Mouse (Mus musculus) stomach, postnatal 0 days (tissue): ENCODE results near the gene 6430571L13Rik. TPM values are rescaled to one million over a fixed set of nuclear protein-coding genes. Genes with fewer than 3 reads are reported as not detected.

Experiments used
- ATAC-seq: fragments of 200-750 bp; cut with Nextera tagmentation; 2 replicates; pipeline ENCODE4 v1.8.0; 2017; ENCODE audit not compliant: low FRiP score, low TSS enrichment
- DNase-seq: peaks from one replicate; pipeline ENCODE4 v3.0.0-alpha.2; 2016; ENCODE audit warnings: low spot score
- H3K27ac ChIP-seq: fragments of 300-500 bp; sonication (generic); replicated peaks from 2 replicates; pipeline ENCODE4 v1.5.1; 2014; ENCODE audit warnings: mild to moderate bottlenecking, control low read depth
- H3K27me3 ChIP-seq: fragments of 300-500 bp; sonication (generic); 2 replicates; pipeline ENCODE4 v1.6.1; 2014; ENCODE audit warnings: low read length; ENCODE audit not compliant: control insufficient read depth, insufficient read depth
- H3K36me3 ChIP-seq: fragments of 300-500 bp; sonication (generic); 2 replicates; pipeline ENCODE4 v1.6.1; 2014; ENCODE audit warnings: low read length, mixed read lengths; ENCODE audit not compliant: control insufficient read depth, insufficient read depth
- H3K4me1 ChIP-seq: fragments of 300-500 bp; sonication (generic); replicated peaks from 2 replicates; pipeline ENCODE4 v1.6.1; 2014; ENCODE audit warnings: antibody characterized with exemption; ENCODE audit not compliant: control insufficient read depth, insufficient read depth
- H3K4me2 ChIP-seq: fragments of 300-500 bp; sonication (generic); replicated peaks from 2 replicates; pipeline ENCODE4 v1.6.1; 2014; ENCODE audit warnings: low read depth, mild to moderate bottlenecking, control low read depth, moderate library complexity
- H3K4me3 ChIP-seq: fragments of 300-500 bp; sonication (generic); 2 replicates; pipeline ENCODE4 v1.5.1; 2014; ENCODE audit warnings: low read depth, low read length, control low read depth
- H3K9ac ChIP-seq: fragments of 300-500 bp; sonication (generic); 2 replicates; pipeline ENCODE4 v1.6.1; 2014; ENCODE audit warnings: mild to moderate bottlenecking, low read length, control low read depth, mixed read lengths
- H3K9me3 ChIP-seq: fragments of 300-500 bp; sonication (generic); 2 replicates; pipeline ENCODE4 v1.6.1; 2016; ENCODE audit warnings: low read length; ENCODE audit not compliant: control insufficient read depth
- CTCF ChIP-seq: IDR thresholded peaks from 2 replicates; pipeline ENCODE4 v1.5.1; 2016; ENCODE audit warnings: antibody characterized with exemption, low read depth, mild to moderate bottlenecking, moderate library complexity
- EP300 ChIP-seq: optimal IDR thresholded peaks from 2 replicates; pipeline ENCODE3; 2016; ENCODE audit warnings: antibody characterized with exemption
- WGBS: fragments of 180-500 bp; shearing (Covaris S2); extraction: QIAGEN DNeasy Blood & Tissue Kit; methylation state at CpG from one replicate; pipeline ENCODE4 v1.1.7; 2014; 5-methylcytosine and 5-hydroxymethylcytosine counted together
- polyA plus RNA-seq: library from polyadenylated mRNA; unstranded; fragments of >200 nt; fragmentation: Nextera tagmentation; extraction: Ambion mirVana; gene quantifications from 2 replicates; pipeline ENCODE4 v1.2.1, GENCODE M21; 2015

Gene 6430571L13Rik
- polyA plus RNA-seq, 1 experiment from 2014 or later = 0.73 TPM

DNA sequence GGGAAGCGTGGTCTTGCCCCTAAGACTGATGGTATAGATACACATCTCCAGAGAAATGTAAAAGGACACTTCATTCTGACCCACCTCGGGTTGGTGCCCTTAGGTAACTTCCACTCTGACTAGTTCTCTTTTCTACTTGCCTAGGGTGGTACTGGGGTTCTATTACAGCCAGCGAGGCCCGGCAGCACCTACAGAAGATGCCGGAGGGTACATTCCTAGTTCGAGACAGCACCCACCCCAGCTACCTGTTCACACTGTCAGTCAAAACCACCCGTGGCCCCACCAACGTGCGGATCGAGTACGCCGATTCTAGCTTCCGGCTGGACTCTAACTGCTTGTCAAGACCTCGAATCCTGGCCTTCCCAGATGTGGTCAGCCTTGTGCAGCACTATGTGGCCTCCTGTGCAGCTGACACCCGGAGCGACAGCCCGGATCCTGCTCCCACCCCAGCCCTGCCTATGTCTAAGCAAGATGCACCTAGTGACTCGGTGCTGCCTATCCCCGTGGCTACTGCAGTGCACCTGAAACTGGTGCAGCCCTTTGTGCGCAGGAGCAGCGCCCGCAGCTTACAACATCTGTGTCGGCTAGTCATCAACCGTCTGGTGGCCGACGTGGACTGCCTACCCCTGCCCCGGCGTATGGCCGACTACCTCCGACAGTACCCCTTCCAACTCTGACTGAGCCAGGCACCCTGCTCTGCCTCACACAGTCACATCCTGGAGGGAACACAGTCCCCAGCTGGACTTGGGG lies 40.0 kb upstream of the 6430571L13Rik start:
- WGBS = 92% methylated on average over 30 of the region's 30 CpGs
- no peak for TF ChIP-seq EP300
- no peak for DNase-seq
- no peak for ATAC-seq
- Histone ChIP-seq H3K9me3 (no peaks in the 10 kb centered on the region), H3K9ac (no peak overlapping the region), H3K27me3 (no peaks in the 10 kb centered on the region), H3K4me3 (no peak overlapping the region), H3K4me2 (peak overlapping the region; percentile 74; the same call in 1 of the 2 replicates), H3K27ac (no peak overlapping the region), H3K4me1 (peaks cover 12% of the 10 kb centered on the region; the same call in 1 of the 2 replicates), H3K36me3 (peaks cover 28% of the 10 kb centered on the region)

DNA sequence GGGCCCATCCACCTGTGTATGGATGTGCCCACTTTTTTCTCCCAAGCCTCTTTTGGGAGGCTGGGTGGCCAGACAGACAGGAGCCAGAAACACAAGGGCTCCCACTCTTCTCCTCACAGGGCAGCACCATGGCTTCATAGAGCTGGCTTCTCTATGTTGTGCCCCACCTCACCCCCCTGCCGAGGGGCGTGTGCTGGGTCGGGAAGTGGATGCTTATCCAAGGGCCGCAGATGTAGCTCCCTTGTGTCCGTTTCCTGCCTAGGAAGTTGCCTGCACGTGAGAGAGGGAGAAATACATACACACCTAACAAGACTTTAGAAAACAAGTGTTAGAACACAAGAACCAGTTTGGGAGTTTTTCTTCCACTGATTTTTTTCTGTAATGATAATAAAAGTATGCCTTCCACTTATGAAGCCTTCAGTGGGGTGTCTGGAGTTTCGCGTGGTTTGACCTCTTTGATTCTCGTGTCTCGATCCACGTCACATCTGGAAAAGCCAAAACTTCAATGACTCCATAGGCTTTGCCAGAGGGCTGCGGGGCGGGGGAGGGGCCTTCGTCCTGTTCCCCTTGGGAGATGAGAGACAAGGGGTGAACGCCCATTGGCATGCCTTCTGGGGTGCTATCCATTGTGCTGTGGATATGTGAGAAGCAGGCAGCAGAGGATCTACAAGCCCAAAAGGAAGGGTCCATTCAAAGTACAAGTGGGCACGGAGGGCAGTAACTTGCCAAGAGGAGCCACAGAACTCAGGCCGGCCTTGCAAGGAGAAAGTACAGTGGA lies 38.7 kb upstream of the 6430571L13Rik start:
- Histone ChIP-seq H3K4me1 (0 out of 2 replicates have a peak, but pooled peaks cover 9% of the 10 kb centered on the region), H3K27ac (0 out of 2 replicates have a peak overlapping the region, but pooled peaks have one; percentile 2), H3K9me3 (no peaks in the 10 kb centered on the region), H3K9ac (no peak overlapping the region), H3K36me3 (peaks cover 28% of the 10 kb centered on the region), H3K4me3 (no peak overlapping the region), H3K4me2 (no peak overlapping the region), H3K27me3 (no peaks in the 10 kb centered on the region)
- TF ChIP-seq CTCF = no peak
- TF ChIP-seq EP300 = no peak
- ATAC-seq (no peak), DNase-seq (no peak)
- WGBS = 79% methylated on average over 17 of the region's 17 CpGs

DNA sequence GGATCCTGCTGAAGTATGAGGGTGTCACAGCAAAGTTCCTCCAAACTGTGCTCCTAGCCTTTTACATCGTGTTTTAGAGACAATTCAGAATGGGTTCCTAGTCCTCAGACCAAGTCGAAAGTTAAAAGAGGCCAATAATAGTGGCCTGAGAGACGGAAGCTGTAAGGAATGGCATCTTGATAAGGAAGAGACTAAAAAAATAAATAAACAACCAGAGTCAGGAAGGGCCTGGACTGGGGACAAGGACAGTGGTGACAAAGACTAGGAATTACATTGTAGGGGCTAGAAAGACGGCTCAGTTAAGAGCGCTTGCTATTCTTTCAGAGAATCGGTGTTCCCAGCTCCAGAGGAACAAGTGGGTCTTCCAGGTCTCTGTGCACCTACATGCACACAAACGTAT lies 37.8 kb upstream of the 6430571L13Rik start:
- no peaks in the 10 kb centered on the region for H3K27me3 ChIP-seq
- TF ChIP-seq EP300 (no peak), CTCF (no peak)
- H3K9me3 ChIP-seq = no peaks in the 10 kb centered on the region
- DNase-seq (no peak), ATAC-seq (no peak)
- no peak overlapping the region for H3K27ac ChIP-seq
- 0 out of 2 replicates have a peak, but pooled peaks cover 10% of the 10 kb centered on the region for H3K4me1 ChIP-seq
- H3K36me3 ChIP-seq = peaks cover 28% of the 10 kb centered on the region
- 69% methylated on average over 7 of the region's 7 CpGs for WGBS
- H3K4me2 ChIP-seq = no peak overlapping the region
- H3K9ac ChIP-seq = no peak overlapping the region
- H3K4me3 ChIP-seq = no peak overlapping the region

DNA sequence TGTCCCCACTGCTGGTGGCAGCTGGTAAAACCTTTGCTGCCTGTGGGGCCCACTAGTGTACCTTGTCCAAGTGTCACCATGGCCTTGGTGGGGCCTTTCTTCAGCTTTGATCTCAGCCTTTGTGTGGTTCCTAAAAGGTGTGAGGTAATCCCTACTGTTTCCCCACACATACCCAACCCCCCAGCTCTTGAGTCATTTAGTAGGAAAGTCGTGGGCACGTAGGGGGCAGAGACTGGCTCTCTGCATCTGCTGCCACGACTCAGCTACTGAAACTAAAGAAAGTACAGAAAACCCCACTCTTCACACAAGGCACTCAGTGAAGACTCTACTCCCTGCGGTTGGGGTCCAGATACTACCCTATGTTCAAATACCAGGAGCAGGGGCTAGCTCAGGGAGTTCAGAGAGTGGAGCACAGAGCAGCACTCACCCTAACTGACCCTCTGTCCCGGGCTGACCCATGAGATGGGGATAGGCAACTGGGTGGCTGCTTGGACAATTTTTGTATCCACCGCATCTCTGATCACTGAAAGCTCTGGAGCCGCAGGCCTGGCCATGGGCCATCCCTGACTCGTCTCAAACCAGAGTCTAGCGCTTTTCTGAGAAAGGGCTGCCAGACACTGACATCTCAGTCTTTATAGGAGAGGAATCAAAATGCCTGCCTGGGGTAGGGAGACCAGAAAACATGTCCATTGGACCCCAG lies 37.1 kb upstream of the 6430571L13Rik start:
- H3K27me3 ChIP-seq = no peaks in the 10 kb centered on the region
- ATAC-seq (no peak), DNase-seq (no peak)
- H3K4me3 ChIP-seq = no peak overlapping the region
- WGBS = 66% methylated on average over 9 of the region's 9 CpGs
- no peak overlapping the region for H3K9ac ChIP-seq
- peaks cover 12% of the 10 kb centered on the region; the same call in 1 of the 2 replicates for H3K4me1 ChIP-seq
- H3K9me3 ChIP-seq = no peaks in the 10 kb centered on the region
- no peak overlapping the region for H3K27ac ChIP-seq
- H3K36me3 ChIP-seq = peaks cover 28% of the 10 kb centered on the region
- TF ChIP-seq CTCF (no peak), EP300 (no peak)
- H3K4me2 ChIP-seq = no peak overlapping the region

DNA sequence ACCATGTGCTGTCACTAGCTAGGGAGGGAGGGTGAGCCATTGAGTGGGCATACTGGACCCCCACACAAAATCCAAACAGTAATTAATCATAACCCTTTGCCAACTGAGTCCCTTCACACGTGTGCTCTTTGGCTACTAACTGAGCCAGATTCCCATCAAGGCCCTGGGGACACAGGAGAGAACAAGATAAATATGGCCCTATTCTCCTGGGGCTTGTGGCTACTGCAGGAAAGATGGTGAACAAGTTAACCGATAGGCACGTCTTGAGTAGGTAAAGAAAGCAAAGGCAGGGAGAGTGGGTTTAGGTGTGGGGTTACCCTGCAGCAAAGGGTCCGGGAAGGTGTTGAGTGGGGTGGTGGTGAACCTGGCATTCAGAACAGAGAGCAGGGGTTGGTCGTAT lies 36.5 kb upstream of the 6430571L13Rik start:
- ATAC-seq (no peak), DNase-seq (no peak)
- Histone ChIP-seq H3K36me3 (peaks cover 28% of the 10 kb centered on the region), H3K27ac (0 out of 2 replicates have a peak overlapping the region, but pooled peaks have one; percentile 18), H3K4me3 (no peak overlapping the region), H3K27me3 (no peaks in the 10 kb centered on the region), H3K4me2 (no peak overlapping the region), H3K4me1 (peaks cover 13% of the 10 kb centered on the region; the same call in 1 of the 2 replicates), H3K9ac (no peak overlapping the region), H3K9me3 (no peaks in the 10 kb centered on the region)
- TF ChIP-seq EP300 (no peak), CTCF (no peak)
- 75% methylated on average over 5 of the region's 5 CpGs for WGBS
